Mouse (Mus musculus) cortical plate, adult 2 months (tissue): ENCODE data around the gene Dusp10. TPM values are rescaled to one million over a fixed set of nuclear protein-coding genes. Genes with fewer than 3 reads are reported as not detected.

Experiments
- H3K27ac ChIP-seq: fragments of 200-500 bp; 2 replicates; pipeline ENCODE4 v1.5.1; 2012; ENCODE audit warnings: low read length, control low read depth, inconsistent platforms; ENCODE audit not compliant: insufficient read depth
- H3K4me1 ChIP-seq: fragments of 200-500 bp; 2 replicates; pipeline ENCODE4 v1.6.1; 2011; ENCODE audit warnings: low read length; ENCODE audit not compliant: control insufficient read depth, insufficient read depth
- H3K4me3 ChIP-seq: fragments of 200-500 bp; 2 replicates; pipeline ENCODE4 v1.5.1; 2011; ENCODE audit warnings: mild to moderate bottlenecking, low read length, control low read depth; ENCODE audit not compliant: insufficient read depth
- CTCF ChIP-seq: fragments of 200-500 bp; IDR thresholded peaks from 2 replicates; pipeline ENCODE4 v1.5.1; 2011; ENCODE audit warnings: mild to moderate bottlenecking, control low read depth, low read length; ENCODE audit not compliant: insufficient read depth; ENCODE audit errors: extremely low read depth
- POLR2A ChIP-seq: fragments of 200-500 bp; IDR thresholded peaks from 2 replicates; pipeline ENCODE4 v1.6.1; 2011; ENCODE audit warnings: mild to moderate bottlenecking, low read length, control low read depth; ENCODE audit not compliant: insufficient read depth; ENCODE audit errors: extremely low read depth
- polyA plus RNA-seq: library from polyadenylated mRNA; depleted of rRNA; stranded (reverse); fragments of >200 nt; gene quantifications from 2 replicates; pipeline ENCODE4 v1.2.3, GENCODE M21; 2012; rRNA removed

The Dusp10 gene
- 8.0 and 8.9 TPM in 2 replicates for polyA plus RNA-seq

DNA sequence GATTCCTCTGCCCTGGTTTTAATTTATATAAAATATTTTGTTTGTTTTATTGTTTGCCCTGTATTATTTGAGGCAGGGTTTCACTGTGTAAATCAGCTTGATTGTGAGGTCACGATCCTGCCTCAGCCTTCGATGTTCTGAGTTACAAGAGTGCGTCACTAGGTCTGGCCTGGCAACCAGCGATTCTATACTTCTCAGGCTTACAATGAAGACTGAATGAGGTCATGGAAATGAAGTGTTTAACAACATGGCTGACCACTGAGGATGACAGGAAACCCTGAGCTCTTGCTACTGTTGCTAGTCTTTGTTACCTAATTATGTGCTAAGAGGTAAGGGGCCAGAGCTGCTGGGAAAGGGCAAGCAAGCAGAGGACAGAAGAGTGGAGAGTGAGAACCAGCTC, at the start of gene Dusp10:
Dusp10 (plus strand) TSS at position 197 of the 400 bp plus-strand sequence.
- TF ChIP-seq CTCF, result no peak
- no peak for TF ChIP-seq POLR2A
- no peaks in the 10 kb centered on the region for H3K4me1 ChIP-seq
- no peak within 1 kb of the TSS for H3K4me3 ChIP-seq
- no peak within 1 kb of the TSS for H3K27ac ChIP-seq

- no peak overlapping the region for H3K4me3 ChIP-seq
- H3K4me1 ChIP-seq, result no peaks in the 10 kb centered on the region
- no peak overlapping the region for H3K27ac ChIP-seq
- no peak for TF ChIP-seq POLR2A
- TF ChIP-seq CTCF, result no peak
Measured at GRCm38 (mm10) chr1:183965341-183965740, 47.8 kb upstream of the Dusp10 start.

GRCm38 (mm10) chr1:183969265-183969664, 43.8 kb upstream of the Dusp10 start:
- Histone ChIP-seq H3K4me1 (no peaks in the 10 kb centered on the region), H3K4me3 (no peak overlapping the region), H3K27ac (no peak overlapping the region)
- TF ChIP-seq CTCF (no peak), POLR2A (no peak)

DNA sequence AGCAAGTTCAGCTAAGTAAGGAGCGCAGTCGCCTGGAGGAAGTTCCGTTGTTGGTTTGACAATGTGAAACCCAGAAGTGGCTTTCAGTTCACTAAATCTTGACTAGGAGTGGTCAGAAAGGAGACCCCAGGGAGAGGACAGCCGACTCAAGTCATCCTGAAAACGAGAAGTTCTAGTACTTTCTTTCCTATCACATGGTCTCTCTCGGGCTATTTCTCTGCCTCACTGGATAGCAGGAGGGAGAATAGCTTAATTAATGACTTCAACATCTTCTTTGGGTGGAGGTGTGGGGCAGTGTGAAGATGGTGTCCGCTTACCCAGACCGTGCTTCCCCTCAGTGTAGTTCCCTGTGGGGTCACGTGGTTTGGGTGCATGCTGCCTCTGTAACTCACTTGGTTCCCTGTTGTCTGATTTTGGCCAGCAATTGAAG, 33.3 kb upstream of the Dusp10 start:
- TF ChIP-seq POLR2A, result no peak
- TF ChIP-seq CTCF, result no peak

DNA sequence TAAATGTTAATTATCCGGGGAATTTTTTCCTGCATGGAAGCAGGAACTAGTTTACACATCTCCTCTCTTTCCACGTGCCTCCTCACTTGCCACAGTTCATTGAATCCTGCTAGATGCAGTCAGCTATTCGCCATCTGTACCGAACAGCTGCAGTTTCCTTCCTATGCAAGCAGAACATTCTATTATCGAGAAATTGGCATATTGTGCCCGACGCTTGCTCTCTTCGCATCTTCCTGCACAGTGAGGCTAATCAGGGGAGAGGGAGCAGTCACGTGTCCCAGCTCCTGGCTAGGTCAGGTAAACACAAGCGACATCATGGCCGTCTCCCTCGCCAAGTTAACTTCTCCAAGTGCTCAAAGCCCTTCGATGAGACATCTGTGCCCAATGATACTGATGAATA, 31.0 kb upstream of the Dusp10 start:
- TF ChIP-seq POLR2A (no peak), CTCF (no peak)
- Histone ChIP-seq H3K4me1 (no peaks in the 10 kb centered on the region), H3K4me3 (no peak overlapping the region), H3K27ac (no peak overlapping the region)

More for the DNA sequence above, 33.3 kb upstream of the Dusp10 start:
- H3K4me1 ChIP-seq, result no peaks in the 10 kb centered on the region
- H3K4me3 ChIP-seq, result no peak overlapping the region
- no peak overlapping the region for H3K27ac ChIP-seq

DNA sequence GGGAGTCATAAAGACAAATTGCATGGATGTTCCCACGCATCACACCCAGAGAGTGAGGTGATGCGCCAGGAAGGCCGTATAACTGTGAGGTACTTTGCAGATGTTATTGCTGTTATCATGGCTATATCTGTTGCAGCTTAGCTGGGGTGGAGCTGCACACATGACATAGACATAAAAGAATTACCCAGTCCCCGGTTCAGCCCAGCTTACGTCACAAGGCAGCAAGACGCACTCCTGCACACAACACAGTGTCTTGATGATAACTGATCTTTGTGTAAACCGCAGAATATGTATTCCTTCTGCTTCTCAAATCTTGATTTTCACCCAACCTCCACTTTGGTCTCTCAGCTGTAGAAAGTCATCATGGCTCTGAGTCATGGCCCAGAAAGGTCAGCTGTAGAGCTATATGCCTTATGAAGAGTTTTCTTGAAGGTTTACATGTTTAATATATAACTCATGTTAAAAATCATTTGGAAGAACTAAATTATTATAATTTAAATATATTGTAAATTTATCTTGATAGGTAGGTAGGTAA, 25.3 kb upstream of the Dusp10 start:
- no peaks in the 10 kb centered on the region for H3K4me1 ChIP-seq
- TF ChIP-seq POLR2A (no peak), CTCF (no peak)
- no peak overlapping the region for H3K27ac ChIP-seq
- H3K4me3 ChIP-seq, result no peak overlapping the region

- Histone ChIP-seq H3K27ac (no peak overlapping the region), H3K4me1 (no peaks in the 10 kb centered on the region), H3K4me3 (no peak overlapping the region)
- TF ChIP-seq CTCF, result no peak
- no peak for TF ChIP-seq POLR2A
Measured at GRCm38 (mm10) chr1:183991921-183992320, 21.2 kb upstream of the Dusp10 start.

- no peak overlapping the region for H3K4me3 ChIP-seq
- H3K27ac ChIP-seq, result no peak overlapping the region
- TF ChIP-seq POLR2A, result no peak
- no peak for TF ChIP-seq CTCF
- no peaks in the 10 kb centered on the region for H3K4me1 ChIP-seq
Measured at GRCm38 (mm10) chr1:183997207-183997606, 15.9 kb upstream of the Dusp10 start.

DNA sequence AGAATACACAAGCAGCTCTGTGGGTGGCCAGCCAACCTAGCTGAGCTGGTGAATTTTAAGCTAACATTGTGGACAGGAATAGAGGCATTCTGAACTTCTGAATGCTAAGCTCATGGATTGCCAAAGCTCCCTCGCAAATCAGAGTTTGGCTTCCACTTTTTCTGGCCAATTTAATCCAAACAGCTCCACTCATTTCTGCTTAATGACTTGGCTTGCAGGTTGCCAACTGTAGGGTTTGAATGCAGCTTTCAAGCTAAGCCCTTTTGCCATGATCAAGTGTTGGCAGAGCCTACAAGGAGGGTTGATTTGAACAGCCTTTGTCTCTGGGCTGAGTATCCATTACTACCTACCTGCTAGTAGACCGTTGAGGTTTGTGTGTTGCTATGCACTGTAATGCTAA, 10.6 kb upstream of the Dusp10 start:
- TF ChIP-seq POLR2A, result no peak
- TF ChIP-seq CTCF, result no peak

DNA sequence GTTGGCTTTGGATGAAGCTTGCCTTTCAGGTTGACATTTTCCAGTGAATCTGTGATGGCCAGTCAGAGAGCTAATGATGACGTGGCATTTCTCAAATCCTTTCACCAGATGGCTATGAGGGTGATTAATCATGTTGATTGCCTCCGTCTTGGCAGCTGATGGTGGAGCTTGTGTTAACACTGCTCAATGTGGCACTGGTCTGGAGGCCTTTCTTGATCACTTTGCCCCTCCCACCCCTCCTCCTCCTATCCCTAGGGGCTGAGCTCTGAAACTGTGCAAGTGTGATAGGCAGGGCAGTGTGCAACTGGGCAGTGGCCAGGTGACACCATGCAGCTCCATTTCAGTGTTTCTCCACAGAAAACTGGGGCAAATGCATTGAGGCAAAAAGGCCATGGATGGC, 8.8 kb upstream of the Dusp10 start:
- TF ChIP-seq CTCF, result no peak
- TF ChIP-seq POLR2A, result no peak
- Histone ChIP-seq H3K27ac (no peak overlapping the region), H3K4me1 (no peaks in the 10 kb centered on the region)

More for the DNA sequence above, 10.6 kb upstream of the Dusp10 start:
- H3K4me1 ChIP-seq, result no peaks in the 10 kb centered on the region
- H3K27ac ChIP-seq, result no peak overlapping the region
- H3K4me3 ChIP-seq, result no peak overlapping the region

DNA sequence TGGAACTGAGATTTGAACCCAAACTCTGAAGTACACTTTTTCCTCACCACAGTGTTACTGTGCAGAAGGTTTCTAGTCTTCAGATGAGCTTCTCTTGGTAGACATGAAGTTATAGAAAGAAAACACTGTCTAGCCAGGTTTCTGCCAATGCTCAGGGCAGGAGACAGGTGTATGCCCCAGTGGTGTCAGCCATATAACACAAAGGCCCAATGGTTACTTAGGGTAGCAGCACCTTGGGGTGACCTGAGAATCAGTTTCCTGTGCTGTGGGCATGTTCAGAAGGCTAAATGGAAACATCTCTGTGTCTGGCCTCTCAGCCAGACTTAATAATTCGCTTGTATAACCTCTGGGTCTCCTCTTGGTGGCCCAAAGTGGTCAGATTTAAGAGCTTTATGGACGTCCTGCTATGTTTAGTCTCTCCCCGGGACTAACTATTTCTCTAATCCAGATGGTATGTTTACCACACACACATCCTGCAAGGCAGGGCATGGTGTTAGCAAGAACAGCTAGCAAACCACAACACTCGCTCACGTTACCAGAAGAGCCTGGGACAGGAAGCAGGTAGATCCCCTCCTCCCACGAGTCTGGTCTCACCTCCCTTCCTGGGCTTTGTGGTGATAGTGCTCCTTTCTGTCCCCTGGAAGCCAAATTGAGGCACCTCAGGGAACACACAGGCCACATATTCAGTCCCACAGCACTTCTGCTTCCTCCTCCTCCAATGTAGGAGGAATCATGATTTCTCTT, 7.6 kb upstream of the Dusp10 start:
- Histone ChIP-seq H3K4me3 (no peak overlapping the region), H3K4me1 (no peaks in the 10 kb centered on the region), H3K27ac (no peak overlapping the region)
- TF ChIP-seq CTCF, result no peak
- no peak for TF ChIP-seq POLR2A

More for the DNA sequence above, 8.8 kb upstream of the Dusp10 start:
- H3K4me3 ChIP-seq, result no peak overlapping the region
